In the genomic region with DNA sequence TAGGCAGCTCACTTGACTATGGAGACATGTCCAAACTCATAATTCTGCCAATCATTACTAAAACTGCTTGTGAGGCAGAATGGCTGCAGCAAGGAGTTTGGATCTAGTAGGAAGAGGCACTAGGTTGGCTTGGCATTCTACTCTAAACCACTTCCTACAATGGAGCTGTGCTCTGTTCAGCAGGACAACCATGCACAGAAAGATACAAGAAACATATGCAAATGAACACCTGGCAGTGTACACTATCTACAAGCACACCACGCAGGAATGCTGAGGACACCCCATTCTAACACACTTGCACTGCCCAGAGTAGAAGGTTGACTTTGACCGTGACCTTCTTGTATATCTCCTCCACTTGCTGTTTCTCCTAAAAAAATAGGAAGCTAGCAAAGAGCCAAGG, we compare ENCODE assay signal across 30 mouse cellular contexts. TPM values are rescaled to one million over a fixed set of nuclear protein-coding genes. Genes with fewer than 3 reads are reported as not detected.
A peak's percentile ranks its signal among the peaks of the same experiment; 100 is the strongest.
DNase-seq lines count a peak whose midpoint lies in the region; ATAC-seq and TF ChIP-seq lines count a peak whose summit lies in the region.
"Had no signal": no experiment of that assay in that cellular context is flagged by ENCODE, and none has a peak within 500 bp of the region (broad histone marks: within the 10 kb centered on the region; RNA-seq: fewer than 3 reads in every experiment).

No protein-coding gene starts in this region.

- H3K4me1 ChIP-seq in heart, embryonic 15.5 days (replicated peaks) = peaks cover 51% of the 10 kb centered on the region
- H3K4me1 ChIP-seq: limb, embryonic 15.5 days had no signal

- TF ChIP-seq CTCF in gastrocnemius, adult 2 months (IDR thresholded peaks at IDR 0.05) = no peak

- no peaks in the 10 kb centered on the region for H3K27me3 ChIP-seq in heart, embryonic 15.5 days
- H3K27me3 ChIP-seq: hindbrain, embryonic 13.5 days; limb, embryonic 15.5 days; liver, embryonic 13.5 days had no signal

- ATAC-seq in heart, embryonic 15.5 days (replicated peaks; ENCODE audit: insufficient number of reproducible peaks, insufficient read depth, low FRiP score, low read depth) = peak; percentile 65; the same call in 1 of the 2 replicates
- ATAC-seq: intestine, embryonic 16.5 days had no signal

- no peak overlapping the region for H3K4me3 ChIP-seq in gastrocnemius, adult 2 months
- no peak overlapping the region for H3K4me3 ChIP-seq in heart, embryonic 15.5 days
- H3K4me3 ChIP-seq: erythroblast, embryonic 14.5 days; forebrain, embryonic 12.5 days; hindbrain, embryonic 13.5 days; limb, embryonic 10.5 days; limb, embryonic 15.5 days; liver, embryonic 13.5 days; midbrain, embryonic 12.5 days had no signal

- peak overlapping the region; percentile 8; the same call in 1 of the 2 replicates for H3K27ac ChIP-seq in gastrocnemius, adult 2 months
- peak overlapping the region; percentile 71 for H3K27ac ChIP-seq in heart, embryonic 15.5 days
- H3K27ac ChIP-seq: forebrain, embryonic 12.5 days; limb, embryonic 10.5 days; limb, embryonic 15.5 days; liver, embryonic 13.5 days; macrophage; midbrain, embryonic 12.5 days had no signal

- no peak overlapping the region for H3K9ac ChIP-seq in heart, embryonic 15.5 days
- H3K9ac ChIP-seq: forebrain, embryonic 12.5 days; hindbrain, embryonic 13.5 days; limb, embryonic 15.5 days; liver, embryonic 13.5 days; midbrain, embryonic 12.5 days had no signal

- DNase-seq in gastrocnemius, adult 2 months = no peak
- no peak for DNase-seq in gastrocnemius, postnatal 4 days (ENCODE audit: low spot score in 2 of 2)
- no peak for DNase-seq in heart, postnatal 4 days
- DNase-seq in thymus, postnatal 0 days (ENCODE audit: low spot score) = peak; percentile 28
- DNase-seq in thymus, postnatal 36 days = no peak
- peak; percentile 30 for DNase-seq in skeletal muscle tissue, adult 2 months (ENCODE audit: low read depth, low spot score)
- no peak for DNase-seq in yolk sac, embryonic 10.5 days (ENCODE audit: low spot score)
- DNase-seq: adrenal gland, adult 2 months; adrenal gland, postnatal 36 days; cerebellum, adult 18-20 months; cerebellum, postnatal 10 days; gastrocnemius, postnatal 36 days; kidney, adult 9 months; kidney, postnatal 14 days; layer of hippocampus, adult 9-11 months; liver, embryonic 13.5 days; lung, adult 18-20 months; lung, postnatal 10 days; retina, postnatal 1 day; right cerebral cortex, postnatal 14 days; thymus, postnatal 25 days had no signal

- intact Hi-C loops in gastrocnemius, adult 2 months (cut with DNase I) = no loop called here

- peaks cover 22% of the 10 kb centered on the region for H3K36me3 ChIP-seq in heart, embryonic 15.5 days
- H3K36me3 ChIP-seq: limb, embryonic 15.5 days had no signal

- 44% methylated on average over 2 of the region's 2 CpGs for WGBS in heart, embryonic 15.5 days

- H3K4me2 ChIP-seq in heart, embryonic 15.5 days = no peak overlapping the region
- H3K4me2 ChIP-seq: forebrain, embryonic 12.5 days; hindbrain, embryonic 13.5 days; limb, embryonic 15.5 days; liver, embryonic 13.5 days; midbrain, embryonic 12.5 days had no signal

- no peaks in the 10 kb centered on the region for H3K9me3 ChIP-seq in heart, embryonic 15.5 days (replicated peaks)
- H3K9me3 ChIP-seq: forebrain, embryonic 12.5 days; hindbrain, embryonic 13.5 days; limb, embryonic 10.5 days; limb, embryonic 15.5 days; liver, embryonic 13.5 days; midbrain, embryonic 12.5 days had no signal

RNA-seq across cellular contexts. Expression of gene Meis1, which starts 35.0 kb away (rescaled TPM):
- total RNA-seq in gastrocnemius, adult 2 months (2021) = 1 to 10 TPM; 3.0 to 4.0 TPM
- 10 to 100 TPM; 11.8 to 13.3 TPM for total RNA-seq in gastrocnemius, postnatal 4 days (2021)
- polyA plus RNA-seq in heart, embryonic 15.5 days (2015; fragmentation: Nextera tagmentation; extraction: Ambion mirVana) = 51.8 and 67.7 TPM in 2 replicates
- 10 to 100 TPM; 37.8 to 41.6 TPM for total RNA-seq in heart, postnatal 4 days (2021)
- 15.6 and 16.5 TPM in 2 replicates for polyA plus RNA-seq in thymus, postnatal 0 days (2015; fragmentation: Nextera tagmentation; extraction: Ambion mirVana)

Comparison
In these comparisons a context has a peak if more than half of its experiments do, and no peak if none do; other contexts are left out.
1. DNase-seq: peak in thymus, postnatal 0 days (single experiment) and skeletal muscle tissue, adult 2 months (single experiment); none in gastrocnemius, adult 2 months (single experiment), gastrocnemius, postnatal 4 days (0 of 2), heart, postnatal 4 days (single experiment), thymus, postnatal 36 days (0 of 2) and yolk sac, embryonic 10.5 days (single experiment).